Mouse (Mus musculus): ENCODE measurements around the gene Dnajb12. TPM values are rescaled to one million over a fixed set of nuclear protein-coding genes. Genes with fewer than 3 reads are reported as not detected.

The Dnajb12 gene
- polyA plus RNA-seq, 1 experiment = 86.2 TPM

- no peaks in the 10 kb centered on the region for H3K27me3 ChIP-seq (ENCODE audit: control insufficient read depth, insufficient read depth, low read length)
- no peak overlapping the region for H3K27ac ChIP-seq (ENCODE audit: insufficient read depth, low read depth, low read length)
- peaks cover 24% of the 10 kb centered on the region for H3K36me3 ChIP-seq (ENCODE audit: control insufficient read depth, insufficient read depth, low read length)
- no peak for TF ChIP-seq CTCF (IDR thresholded peaks at IDR 0.05; ENCODE audit: extremely low read depth, insufficient read length, insufficient replicate concordance, low read depth, low read length)
- no peak for TF ChIP-seq POLR2A (IDR thresholded peaks at IDR 0.05; ENCODE audit: low read depth, low read length)
- 84% methylated on average over 5 of the region's 5 CpGs for WGBS
- H3K4me1 ChIP-seq (ENCODE audit: control insufficient read depth, insufficient read depth, insufficient read length, low read length) = peaks cover 11% of the 10 kb centered on the region; the same call in 1 of the 2 replicates
- H3K4me3 ChIP-seq (ENCODE audit: low read depth, low read length) = no peak overlapping the region
Measured at GRCm38 (mm10) chr10:59887432-59887831, 8.1 kb downstream of the Dnajb12 start.

DNA sequence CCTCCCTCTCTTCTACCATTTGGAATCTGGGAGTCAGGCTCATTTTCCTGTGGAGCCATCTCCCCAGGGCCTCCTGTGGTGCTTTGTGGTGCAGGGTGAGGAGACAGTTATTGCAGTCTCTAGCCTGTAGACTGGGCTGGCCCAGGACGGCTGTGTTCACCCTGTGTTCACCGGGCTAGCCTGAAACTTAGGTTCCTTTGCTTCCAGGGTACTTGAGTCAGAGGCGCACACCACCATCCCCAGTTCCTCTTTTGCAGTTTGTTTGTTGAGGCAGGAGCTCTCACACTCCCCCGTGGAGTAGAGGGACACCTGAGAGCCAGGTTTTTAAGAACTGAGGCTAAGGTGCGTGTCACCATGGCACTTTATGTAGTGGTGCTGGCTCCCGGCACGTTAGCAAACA lies 10.0 kb downstream of the Dnajb12 start:
- 81% methylated on average over 7 of the region's 7 CpGs for WGBS
- H3K36me3 ChIP-seq (ENCODE audit: control insufficient read depth, insufficient read depth, low read length) = peaks cover 40% of the 10 kb centered on the region
- H3K4me1 ChIP-seq (ENCODE audit: control insufficient read depth, insufficient read depth, insufficient read length, low read length) = peaks cover 8% of the 10 kb centered on the region; the same call in 1 of the 2 replicates
- no peaks in the 10 kb centered on the region for H3K27me3 ChIP-seq (ENCODE audit: control insufficient read depth, insufficient read depth, low read length)
- H3K27ac ChIP-seq (ENCODE audit: insufficient read depth, low read depth, low read length) = no peak overlapping the region
- TF ChIP-seq CTCF (IDR thresholded peaks at IDR 0.05; ENCODE audit: extremely low read depth, insufficient read length, insufficient replicate concordance, low read depth, low read length) (no peak), POLR2A (IDR thresholded peaks at IDR 0.05; ENCODE audit: low read depth, low read length) (no peak)
- H3K4me3 ChIP-seq (ENCODE audit: low read depth, low read length) = no peak overlapping the region

DNA sequence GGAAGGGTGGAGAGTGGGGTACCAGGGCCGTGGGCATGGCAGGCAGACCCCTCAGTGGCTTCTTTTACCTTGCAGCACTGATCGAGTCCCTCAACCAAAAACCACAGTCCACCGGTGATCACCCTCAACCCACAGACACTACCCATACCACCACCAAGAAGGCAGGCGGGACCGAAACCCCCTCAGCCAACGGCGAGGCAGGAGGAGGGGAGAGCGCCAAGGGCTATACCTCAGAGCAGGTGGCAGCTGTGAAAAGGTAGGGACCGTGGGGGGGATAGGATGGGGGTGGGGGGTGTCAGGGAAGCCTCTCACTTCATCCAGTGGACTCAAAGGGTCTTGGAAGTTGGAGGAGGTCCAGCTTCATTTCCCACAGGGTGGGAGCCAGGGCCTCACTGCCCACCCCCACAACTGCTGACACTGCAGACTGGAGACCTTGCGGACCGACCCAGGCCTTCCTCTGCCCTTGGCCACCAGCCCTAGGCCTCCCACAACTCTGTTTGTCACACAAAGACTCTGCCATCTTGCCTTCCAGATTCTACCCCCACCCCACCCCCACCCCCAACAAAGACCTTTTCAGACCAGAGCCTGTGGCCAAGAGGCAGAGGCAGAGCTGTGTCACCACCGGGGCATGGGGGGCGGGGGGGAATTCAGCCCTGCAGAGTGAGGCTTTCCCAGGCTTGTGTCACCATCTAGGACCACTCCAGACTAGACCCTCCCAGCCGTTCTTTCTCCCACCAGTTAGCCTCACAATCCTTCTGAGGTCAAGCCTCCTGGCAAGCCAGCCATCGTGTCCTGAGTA lies 10.8 kb downstream of the Dnajb12 start:
- Histone ChIP-seq H3K27me3 (ENCODE audit: control insufficient read depth, insufficient read depth, low read length) (no peaks in the 10 kb centered on the region), H3K4me3 (ENCODE audit: low read depth, low read length) (no peak overlapping the region), H3K4me1 (ENCODE audit: control insufficient read depth, insufficient read depth, insufficient read length, low read length) (peaks cover 6% of the 10 kb centered on the region; the same call in 1 of the 2 replicates), H3K27ac (ENCODE audit: insufficient read depth, low read depth, low read length) (no peak overlapping the region), H3K36me3 (ENCODE audit: control insufficient read depth, insufficient read depth, low read length) (peaks cover 47% of the 10 kb centered on the region)
- TF ChIP-seq CTCF (IDR thresholded peaks at IDR 0.05; ENCODE audit: extremely low read depth, insufficient read length, insufficient replicate concordance, low read depth, low read length) = no peak
- no peak for TF ChIP-seq POLR2A (IDR thresholded peaks at IDR 0.05; ENCODE audit: low read depth, low read length)
- 85% methylated on average over 15 of the region's 15 CpGs for WGBS

DNA sequence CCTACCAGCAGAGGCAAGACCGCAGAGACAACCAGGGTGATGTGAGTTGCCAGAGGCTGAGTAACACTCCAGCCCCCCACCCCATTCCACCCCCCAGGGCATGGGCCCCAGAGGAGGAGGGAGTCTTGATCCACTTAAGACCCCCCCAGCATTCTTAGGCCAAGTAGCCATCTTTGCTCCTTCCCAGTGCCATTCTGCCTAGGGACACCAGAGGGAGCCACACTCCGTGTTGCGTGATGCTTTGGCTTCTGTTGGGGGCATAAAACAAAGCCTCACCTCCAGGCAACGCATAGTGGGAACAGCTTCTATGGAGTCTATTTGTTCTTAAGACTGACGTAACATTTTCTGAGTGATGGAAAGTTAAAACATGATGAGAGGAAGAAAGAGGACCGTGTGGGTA lies 13.6 kb downstream of the Dnajb12 start:
- H3K4me1 ChIP-seq (ENCODE audit: control insufficient read depth, insufficient read depth, insufficient read length, low read length) = peaks cover 2% of the 10 kb centered on the region; the same call in 1 of the 2 replicates
- no peaks in the 10 kb centered on the region for H3K27me3 ChIP-seq (ENCODE audit: control insufficient read depth, insufficient read depth, low read length)
- H3K4me3 ChIP-seq (ENCODE audit: low read depth, low read length) = no peak overlapping the region
- peaks cover 72% of the 10 kb centered on the region for H3K36me3 ChIP-seq (ENCODE audit: control insufficient read depth, insufficient read depth, low read length)
- 49% methylated on average over 6 of the region's 6 CpGs for WGBS
- H3K27ac ChIP-seq (ENCODE audit: insufficient read depth, low read depth, low read length) = no peak overlapping the region
- TF ChIP-seq POLR2A (IDR thresholded peaks at IDR 0.05; ENCODE audit: low read depth, low read length) (no peak), CTCF (IDR thresholded peaks at IDR 0.05; ENCODE audit: extremely low read depth, insufficient read length, insufficient replicate concordance, low read depth, low read length) (peak; percentile 91; the same call in 1 of the 2 replicates)

DNA sequence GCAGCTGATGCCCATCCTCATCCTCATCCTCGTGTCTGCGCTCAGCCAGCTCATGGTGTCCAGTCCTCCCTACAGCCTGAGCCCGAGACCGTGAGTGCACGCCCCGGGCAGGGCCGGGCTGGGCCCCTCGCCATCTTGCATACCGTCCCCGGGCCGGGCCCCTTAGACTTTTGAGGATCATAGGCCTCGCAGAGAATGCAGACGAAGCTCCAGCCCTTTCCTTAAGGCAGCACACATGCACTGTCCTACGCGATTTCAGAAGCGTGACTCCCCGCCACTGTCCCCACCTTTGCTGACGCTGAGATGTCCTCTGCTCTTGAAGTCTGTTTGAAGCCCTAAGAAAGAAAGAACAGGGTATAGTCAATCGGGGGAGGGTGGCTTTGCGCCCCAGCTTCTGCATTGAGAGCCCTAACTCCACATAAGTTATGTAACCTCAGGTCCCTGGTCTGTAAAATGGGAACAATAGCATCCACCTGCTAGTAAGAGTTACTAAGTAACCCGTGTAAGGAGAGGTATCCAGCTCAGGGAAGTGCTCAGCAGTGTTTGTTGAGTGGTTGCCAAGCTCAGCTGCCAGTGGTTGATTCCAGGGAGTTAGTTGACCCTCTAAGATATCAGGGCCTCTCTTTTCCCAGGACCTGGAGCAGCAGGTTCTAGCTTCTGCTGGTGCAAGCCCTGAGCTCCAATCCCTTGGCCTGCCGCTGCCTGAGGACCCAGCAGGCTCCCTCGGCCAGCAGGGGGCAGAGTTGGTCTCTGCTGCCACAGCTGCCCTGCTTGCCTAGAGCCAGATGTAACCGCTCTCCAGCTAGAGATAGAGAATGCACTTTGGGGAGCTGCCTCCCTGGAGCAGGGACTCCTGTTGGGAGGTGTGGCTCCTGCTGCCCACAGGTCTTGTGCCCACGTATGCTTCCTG lies 15.2 kb downstream of the Dnajb12 start:
- WGBS = 72% methylated on average over 25 of the region's 25 CpGs

DNA sequence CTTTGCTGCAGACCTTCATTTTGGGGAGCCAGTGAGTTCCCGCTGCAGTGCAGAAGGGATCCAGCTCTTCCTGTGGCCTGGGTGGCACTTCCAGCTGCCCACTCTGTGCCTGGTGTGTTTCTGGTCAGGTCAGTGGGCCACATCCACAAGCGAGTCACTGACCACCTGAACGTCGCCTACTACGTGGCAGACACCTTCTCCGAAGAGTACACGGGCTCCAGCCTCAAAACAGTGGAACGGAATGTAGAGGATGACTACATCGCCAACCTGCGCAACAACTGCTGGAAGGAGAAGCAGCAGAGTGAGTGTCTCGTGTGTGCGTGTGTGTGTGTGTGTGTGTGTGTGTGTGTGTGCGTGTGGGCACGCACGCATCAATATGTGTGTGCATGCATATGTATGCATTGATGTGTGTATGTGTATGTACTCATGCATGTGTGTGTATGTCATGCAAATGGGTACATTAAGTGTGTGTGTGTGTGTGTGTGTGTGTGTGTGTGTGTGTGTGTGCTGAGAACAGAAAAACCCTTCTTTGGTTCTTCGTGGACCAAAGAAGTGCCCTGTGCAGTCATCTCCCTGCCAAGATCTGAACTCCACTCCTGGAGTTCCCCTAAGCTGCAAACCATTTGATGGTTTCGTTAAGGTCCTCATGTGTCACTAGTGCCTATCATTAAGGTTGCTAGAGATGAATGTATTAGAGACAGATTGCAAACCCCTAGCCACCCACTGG lies 16.3 kb downstream of the Dnajb12 start:
- 93% methylated on average over 17 of the region's 17 CpGs for WGBS

More for the DNA sequence above, 15.2 kb downstream of the Dnajb12 start:
- peaks cover 13% of the 10 kb centered on the region for H3K4me1 ChIP-seq (ENCODE audit: control insufficient read depth, insufficient read depth, insufficient read length, low read length)
- no peak overlapping the region for H3K4me3 ChIP-seq (ENCODE audit: low read depth, low read length)
- TF ChIP-seq CTCF (IDR thresholded peaks at IDR 0.05; ENCODE audit: extremely low read depth, insufficient read length, insufficient replicate concordance, low read depth, low read length) (peak; percentile 87), POLR2A (IDR thresholded peaks at IDR 0.05; ENCODE audit: low read depth, low read length) (no peak)
- no peaks in the 10 kb centered on the region for H3K27me3 ChIP-seq (ENCODE audit: control insufficient read depth, insufficient read depth, low read length)
- no peak overlapping the region for H3K27ac ChIP-seq (ENCODE audit: insufficient read depth, low read depth, low read length)
- H3K36me3 ChIP-seq (ENCODE audit: control insufficient read depth, insufficient read depth, low read length) = peaks cover 77% of the 10 kb centered on the region

More for the DNA sequence above, 16.3 kb downstream of the Dnajb12 start:
- Histone ChIP-seq H3K4me3 (ENCODE audit: low read depth, low read length) (no peak overlapping the region), H3K36me3 (ENCODE audit: control insufficient read depth, insufficient read depth, low read length) (peaks cover 69% of the 10 kb centered on the region), H3K27me3 (ENCODE audit: control insufficient read depth, insufficient read depth, low read length) (no peaks in the 10 kb centered on the region), H3K27ac (ENCODE audit: insufficient read depth, low read depth, low read length) (no peak overlapping the region), H3K4me1 (ENCODE audit: control insufficient read depth, insufficient read depth, insufficient read length, low read length) (peaks cover 24% of the 10 kb centered on the region)
- TF ChIP-seq POLR2A (IDR thresholded peaks at IDR 0.05; ENCODE audit: low read depth, low read length) (no peak), CTCF (IDR thresholded peaks at IDR 0.05; ENCODE audit: extremely low read depth, insufficient read length, insufficient replicate concordance, low read depth, low read length) (no peak)
